Mouse (Mus musculus) myocyte (in vitro differentiated cells): ENCODE measurements around the gene Tmem120b.
A peak's percentile ranks its signal among the peaks of the same experiment; 100 is the strongest.

Experiments
- CEBPB ChIP-seq: IDR thresholded peaks from 2 replicates; pipeline ENCODE4 v1.6.1; 2011; ENCODE audit warnings: mild to moderate bottlenecking, moderate library complexity; ENCODE audit not compliant: poor library complexity, insufficient read depth, severe bottlenecking
- E2F4 ChIP-seq: IDR thresholded peaks from one replicate; pipeline ENCODE4 v1.6.1; 2011; ENCODE audit warnings: mild to moderate bottlenecking, control low read depth, moderate library complexity; ENCODE audit not compliant: insufficient read depth
- MAX ChIP-seq: IDR thresholded peaks from one replicate; pipeline ENCODE4 v1.6.1; 2011; ENCODE audit warnings: low read depth, mild to moderate bottlenecking, control low read depth
- MYOD1 ChIP-seq, 3 experiments: IDR thresholded peaks; one replicate each; pipeline ENCODE4 v1.6.1; 2011; ENCODE audit warnings: control low read depth in 2 of 3, low read depth in 2 of 3, mild to moderate bottlenecking in 2 of 3, moderate library complexity in 1 of 3; ENCODE audit not compliant: insufficient read length in 2 of 3, control insufficient read depth in 1 of 3
- MYOG ChIP-seq, 3 experiments: IDR thresholded peaks; one replicate each; pipeline ENCODE4 v1.6.1; 2011; ENCODE audit warnings: control low read depth in 2 of 3, low read depth in 2 of 3, mild to moderate bottlenecking in 2 of 3; ENCODE audit not compliant: insufficient read length in 2 of 3, control insufficient read depth in 1 of 3, insufficient read depth in 1 of 3
- POLR2A ChIP-seq: IDR thresholded peaks from one replicate; pipeline ENCODE4 v1.6.1; 2011; ENCODE audit warnings: low read depth, mild to moderate bottlenecking, control low read depth, moderate library complexity; ENCODE audit not compliant: insufficient read length
- SRF ChIP-seq: IDR thresholded peaks from one replicate; pipeline ENCODE4 v1.6.1; 2011; ENCODE audit warnings: low read depth; ENCODE audit not compliant: control insufficient read depth, insufficient read length
- TCF12 ChIP-seq: IDR thresholded peaks from one replicate; pipeline ENCODE4 v1.6.1; 2011; ENCODE audit warnings: mild to moderate bottlenecking, control low read depth; ENCODE audit not compliant: poor library complexity, insufficient read depth, severe bottlenecking
- TCF3 ChIP-seq: IDR thresholded peaks from one replicate; pipeline ENCODE4 v1.6.1; 2011; ENCODE audit warnings: low read depth, control low read depth; ENCODE audit not compliant: insufficient read length
- USF1 ChIP-seq: IDR thresholded peaks from one replicate; pipeline ENCODE4 v1.6.1; 2011; ENCODE audit warnings: low read depth, mild to moderate bottlenecking, control low read depth, moderate library complexity

GRCm38 (mm10) chr5:123141555-123142160, 73.4 kb downstream of the Tmem120b start:
- TF ChIP-seq TCF12 (no peak), MYOG (IDR thresholded peaks at IDR 0.05; ENCODE audit: control insufficient read depth in 1 of 3, insufficient read depth in 1 of 3, insufficient read length in 2 of 3, low read depth in 2 of 3) (no peak), POLR2A (peak; percentile 69), USF1 (no peak), CEBPB (no peak), TCF3 (no peak), E2F4 (no peak), MAX (no peak), SRF (no peak), MYOD1 (IDR thresholded peaks at IDR 0.05; ENCODE audit: control insufficient read depth in 1 of 3, insufficient read length in 2 of 3, low read depth in 2 of 3) (no peak)
